Mouse (Mus musculus): Measurements from ENCODE around the gene Nfkbid.

GRCm38 (mm10) chr7:30464816-30465300 lies 43.3 kb downstream of the Nfkbid start:
- no peak for TF ChIP-seq CTCF (IDR thresholded peaks at IDR 0.05; ENCODE audit: control insufficient read depth, insufficient read depth, insufficient replicate concordance, low read depth, low read length)
- no peak for TF ChIP-seq POLR2A (IDR thresholded peaks at IDR 0.05; ENCODE audit: control insufficient read depth, low read depth, low read length)

Data from testis, adult 2 months (tissue).